Mouse (Mus musculus) adrenal gland, adult 18-20 months (tissue): ENCODE data around the gene Kat6b. TPM values are rescaled to one million over a fixed set of nuclear protein-coding genes. Genes with fewer than 3 reads are reported as not detected.

Source experiments
- DNase-seq, 2 experiments: peaks; one replicate each; pipeline ENCODE4 v3.0.0; 2021 to 2022; ENCODE audit warnings: low spot score in 2 of 2
- total RNA-seq, 2 experiments: library from RNA; stranded (reverse); gene quantifications; 1 replicate in 1 of 2; 2 replicates in 1 of 2; pipeline ENCODE4 v1.2.3; 2021

Gene Kat6b
- total RNA-seq, 2 experiments from 2014 or later = 31.3 to 32.2 TPM

- no peak for DNase-seq
These were observed 106.7 kb downstream of the Kat6b start for GRCm38 (mm10) chr14:21587931-21588330.

GRCm38 (mm10) chr14:21589620-21590019, 108.4 kb downstream of the Kat6b start:
- DNase-seq = no peak

GRCm38 (mm10) chr14:21590205-21590604, 109.0 kb downstream of the Kat6b start:
- DNase-seq = no peak

- no peak for DNase-seq
These were observed 110.9 kb downstream of the Kat6b start for GRCm38 (mm10) chr14:21592152-21592551.

GRCm38 (mm10) chr14:21592985-21593750, 111.9 kb downstream of the Kat6b start:
- no peak for DNase-seq

- DNase-seq = no peak
These were observed 118.4 kb downstream of the Kat6b start for GRCm38 (mm10) chr14:21599446-21600173.

- DNase-seq = no peak
These were observed 118.9 kb downstream of the Kat6b start for GRCm38 (mm10) chr14:21600174-21600566.

- DNase-seq = no peak
These were observed 119.4 kb downstream of the Kat6b start for GRCm38 (mm10) chr14:21600628-21601027.

- DNase-seq = no peak
These were observed 120.9 kb downstream of the Kat6b start for GRCm38 (mm10) chr14:21602166-21602565.

GRCm38 (mm10) chr14:21602937-21603336, 121.7 kb downstream of the Kat6b start:
- DNase-seq = no peak

- no peak for DNase-seq
These were observed 126.5 kb downstream of the Kat6b start for GRCm38 (mm10) chr14:21607686-21608085.

GRCm38 (mm10) chr14:21608886-21609285, 127.7 kb downstream of the Kat6b start:
- DNase-seq = no peak

- no peak for DNase-seq
These were observed 129.0 kb downstream of the Kat6b start for GRCm38 (mm10) chr14:21610224-21610623.

GRCm38 (mm10) chr14:21613031-21613430, 131.8 kb downstream of the Kat6b start:
- DNase-seq = no peak

- DNase-seq = no peak
These were observed 132.9 kb downstream of the Kat6b start for GRCm38 (mm10) chr14:21614103-21614502.

- no peak for DNase-seq
These were observed 134.6 kb downstream of the Kat6b start for GRCm38 (mm10) chr14:21615853-21616252.

- no peak for DNase-seq
These were observed 136.2 kb downstream of the Kat6b start for GRCm38 (mm10) chr14:21617221-21617980.

- no peak for DNase-seq
These were observed 138.7 kb downstream of the Kat6b start for GRCm38 (mm10) chr14:21619951-21620350.

- DNase-seq = no peak
These were observed 144.7 kb downstream of the Kat6b start for GRCm38 (mm10) chr14:21625946-21626345.

GRCm38 (mm10) chr14:21631665-21632200, 150.5 kb downstream of the Kat6b start:
- DNase-seq = no peak

- DNase-seq = no peak
These were observed 155.3 kb downstream of the Kat6b start for GRCm38 (mm10) chr14:21636548-21636947.
